Mouse (Mus musculus): ENCODE measurements around the gene Tmem230. TPM values are rescaled to one million over a fixed set of nuclear protein-coding genes. Genes with fewer than 3 reads are reported as not detected.

Tmem230 gene
- polyA plus RNA-seq, 1 experiment from 2014 or later: 40.7 TPM

GRCm38 (mm10) chr2:132190602-132191161, 56.9 kb downstream of the Tmem230 start:
- Histone ChIP-seq H3K27me3 (replicated peaks) (no peaks in the 10 kb centered on the region), H3K4me1 (replicated peaks) (no peaks in the 10 kb centered on the region), H3K4me3 (no peak overlapping the region), H3K4me2 (no peak overlapping the region), H3K9me3 (replicated peaks) (no peaks in the 10 kb centered on the region), H3K9ac (no peak overlapping the region), H3K27ac (ENCODE audit: poor library complexity, severe bottlenecking) (no peak overlapping the region), H3K36me3 (no peaks in the 10 kb centered on the region)
- 74% methylated on average over 3 of the region's 3 CpGs for WGBS
- no peak for ATAC-seq (ENCODE audit: insufficient number of reproducible peaks, low FRiP score)

Other genes with a start within 250 kb of the Tmem230 start
- 4.8 and 5.3 TPM in 2 replicates for gene Rassf2, start 217.5 kb downstream of the Tmem230 start, polyA plus RNA-seq (2016; fragmentation: Nextera tagmentation; extraction: Ambion mirVana)
- 10.1 and 12.1 TPM in 2 replicates for gene Slc23a2, start 102.7 kb downstream of the Tmem230 start, polyA plus RNA-seq (2016; fragmentation: Nextera tagmentation; extraction: Ambion mirVana)
- gene Pcna, start 5.5 kb upstream of the Tmem230 start, polyA plus RNA-seq (2016; fragmentation: Nextera tagmentation; extraction: Ambion mirVana): 172 and 177 TPM in 2 replicates
- 18.9 and 21.0 TPM in 2 replicates for gene Cds2, start 15.3 kb upstream of the Tmem230 start, polyA plus RNA-seq (2016; fragmentation: Nextera tagmentation; extraction: Ambion mirVana)
- gene Prokr2, start 137.6 kb upstream of the Tmem230 start, polyA plus RNA-seq (2016; fragmentation: Nextera tagmentation; extraction: Ambion mirVana): 1.5 and 2.0 TPM in 2 replicates